Mouse (Mus musculus) MEL (cell line): ENCODE measurements around the gene Triobp. TPM values are rescaled to one million over a fixed set of nuclear protein-coding genes. Genes with fewer than 3 reads are reported as not detected.
A peak's percentile ranks its signal among the peaks of the same experiment; 100 is the strongest.

Source experiments
- DNase-seq: peaks from one replicate; pipeline ENCODE4 v3.0.0; 2011; ENCODE audit warnings: low read depth, low spot score
- H3K27ac ChIP-seq: 2 replicates; pipeline ENCODE4 v1.5.1; 2012; ENCODE audit warnings: low read depth, mild to moderate bottlenecking, control low read depth, low read length, moderate library complexity; ENCODE audit not compliant: control insufficient read depth
- H3K27me3 ChIP-seq, 2 experiments: fragments of 150-350 bp in 1 of 2; sonication (generic) in 1 of 2; 2 replicates each; pipeline ENCODE4 v1.6.1; 2012; ENCODE audit warnings: low read length in 2 of 2, mild to moderate bottlenecking in 2 of 2, improper control_type of control experiment in 1 of 2, moderate library complexity in 1 of 2; ENCODE audit not compliant: insufficient read depth in 2 of 2, control insufficient read depth in 1 of 2
- H3K36me3 ChIP-seq, 2 experiments: 2 replicates each; pipeline ENCODE4 v1.6.1; 2012 to 2014; ENCODE audit warnings: low read length in 2 of 2, improper control_type of control experiment in 1 of 2, inconsistent platforms in 1 of 2, mild to moderate bottlenecking in 1 of 2; ENCODE audit not compliant: insufficient read depth in 2 of 2, control insufficient read depth in 1 of 2
- H3K4me1 ChIP-seq, 2 experiments: fragments of 150-350 bp in 1 of 2; sonication (generic) in 1 of 2; 2 replicates each; pipeline ENCODE4 v1.6.1; 2012; ENCODE audit warnings: low read length in 2 of 2, improper control_type of control experiment in 1 of 2, mild to moderate bottlenecking in 1 of 2; ENCODE audit not compliant: insufficient read depth in 2 of 2, control insufficient read depth in 1 of 2
- H3K4me3 ChIP-seq, 2 experiments: fragments of 150-350 bp in 1 of 2; sonication (generic) in 1 of 2; 2 replicates each; pipeline ENCODE4 v1.5.1; 2012; ENCODE audit warnings: low read depth in 2 of 2, low read length in 2 of 2, mild to moderate bottlenecking in 2 of 2, moderate library complexity in 2 of 2, control low read depth in 1 of 2, improper control_type of control experiment in 1 of 2; ENCODE audit not compliant: control insufficient read depth in 1 of 2, insufficient read depth in 1 of 2
- H3K79me2 ChIP-seq: 2 replicates; pipeline ENCODE4 v1.6.1; 2012; ENCODE audit warnings: mild to moderate bottlenecking, low read length, moderate library complexity; ENCODE audit not compliant: control insufficient read depth, poor library complexity, insufficient read depth
- H3K9ac ChIP-seq: 2 replicates; pipeline ENCODE4 v1.6.1; 2012; ENCODE audit warnings: low read depth, mild to moderate bottlenecking, control low read depth, low read length, moderate library complexity; ENCODE audit not compliant: control insufficient read depth, poor library complexity, severe bottlenecking
- H3K9me3 ChIP-seq: fragments of 150-350 bp; sonication (generic); replicated peaks from 2 replicates; pipeline ENCODE4 v1.6.1; 2012; ENCODE audit warnings: mild to moderate bottlenecking, low read length, improper control_type of control experiment, moderate library complexity; ENCODE audit not compliant: insufficient read depth
- CHD1 ChIP-seq: IDR thresholded peaks from 2 replicates; pipeline ENCODE4 v1.6.1; 2012; ENCODE audit warnings: low read depth, mild to moderate bottlenecking, inconsistent platforms, low read length, improper control_type of control experiment
- CHD2 ChIP-seq: IDR thresholded peaks from 2 replicates; pipeline ENCODE4 v1.6.1; 2011; ENCODE audit warnings: low read length, improper control_type of control experiment
- GABPA ChIP-seq: IDR thresholded peaks from 2 replicates; pipeline ENCODE4 v1.6.1; 2012; ENCODE audit warnings: low read depth, mild to moderate bottlenecking, inconsistent platforms, low read length, improper control_type of control experiment, moderate library complexity
- GATA1 ChIP-seq: IDR thresholded peaks from 2 replicates; pipeline ENCODE4 v1.6.1; 2011; ENCODE audit warnings: low read depth, low read length, improper control_type of control experiment
- HCFC1 ChIP-seq: IDR thresholded peaks from 2 replicates; pipeline ENCODE4 v1.6.1; 2012; ENCODE audit warnings: low read depth, mild to moderate bottlenecking, inconsistent platforms, low read length, improper control_type of control experiment, moderate library complexity
- MAFK ChIP-seq: IDR thresholded peaks from 2 replicates; pipeline ENCODE4 v1.6.1; 2011; ENCODE audit warnings: low read depth, mild to moderate bottlenecking, low read length, improper control_type of control experiment, borderline replicate concordance
- MAX ChIP-seq: IDR thresholded peaks from 2 replicates; pipeline ENCODE4 v1.6.1; 2011; ENCODE audit warnings: low read length, improper control_type of control experiment
- MAZ ChIP-seq: IDR thresholded peaks from 2 replicates; pipeline ENCODE4 v1.6.1; 2012; ENCODE audit warnings: low read depth, mild to moderate bottlenecking, inconsistent platforms, low read length, improper control_type of control experiment
- MEF2A ChIP-seq: IDR thresholded peaks from 2 replicates; pipeline ENCODE4 v1.6.1; 2014; ENCODE audit warnings: low read depth, mild to moderate bottlenecking, inconsistent platforms, low read length, improper control_type of control experiment; ENCODE audit not compliant: poor library complexity, insufficient replicate concordance, severe bottlenecking; ENCODE audit errors: extremely low read depth
- MXI1 ChIP-seq: IDR thresholded peaks from 2 replicates; pipeline ENCODE4 v1.6.1; 2011; ENCODE audit warnings: mild to moderate bottlenecking, low read depth, low read length, improper control_type of control experiment
- MYC ChIP-seq: IDR thresholded peaks from 2 replicates; pipeline ENCODE4 v1.6.1; 2011; ENCODE audit warnings: low read depth, mild to moderate bottlenecking, low read length, improper control_type of control experiment, moderate library complexity
- NELFE ChIP-seq: IDR thresholded peaks from 2 replicates; pipeline ENCODE4 v1.6.1; 2011; ENCODE audit warnings: low read depth, low read length, improper control_type of control experiment
- POLR2A ChIP-seq, 2 experiments: IDR thresholded peaks; 2 replicates each; pipeline ENCODE4 v1.6.1; 2011 to 2012; ENCODE audit warnings: low read length in 2 of 2, mild to moderate bottlenecking in 2 of 2, control low read depth in 1 of 2, improper control_type of control experiment in 1 of 2, low read depth in 1 of 2, moderate library complexity in 1 of 2; ENCODE audit not compliant: control insufficient read depth in 1 of 2, insufficient read depth in 1 of 2, poor library complexity in 1 of 2
- POLR2AphosphoS2 ChIP-seq: IDR thresholded peaks from 2 replicates; pipeline ENCODE4 v1.6.1; 2011; ENCODE audit warnings: low read length, improper control_type of control experiment
- RAD21 ChIP-seq: IDR thresholded peaks from 2 replicates; pipeline ENCODE4 v1.6.1; 2011; ENCODE audit warnings: mild to moderate bottlenecking, low read depth, low read length, improper control_type of control experiment
- SIN3A ChIP-seq: IDR thresholded peaks from 2 replicates; pipeline ENCODE4 v1.6.1; 2012; ENCODE audit warnings: low read length, improper control_type of control experiment, inconsistent platforms
- SMC3 ChIP-seq: IDR thresholded peaks from 2 replicates; pipeline ENCODE4 v1.6.1; 2011; ENCODE audit warnings: low read depth, low read length, improper control_type of control experiment
- TBP ChIP-seq: IDR thresholded peaks from 2 replicates; pipeline ENCODE4 v1.8.0; 2011; ENCODE audit warnings: low read depth, low read length, improper control_type of control experiment
- TCF12 ChIP-seq: IDR thresholded peaks from 2 replicates; pipeline ENCODE4 v1.6.1; 2014; ENCODE audit warnings: low read depth, mild to moderate bottlenecking, inconsistent platforms, low read length, improper control_type of control experiment, moderate library complexity
- USF2 ChIP-seq, 2 experiments: IDR thresholded peaks; 2 replicates each; pipeline ENCODE4 v1.6.1; 2011 to 2012; ENCODE audit warnings: improper control_type of control experiment in 2 of 2, low read length in 2 of 2, borderline replicate concordance in 1 of 2, inconsistent platforms in 1 of 2, low read depth in 1 of 2, mild to moderate bottlenecking in 1 of 2; ENCODE audit not compliant: insufficient read depth in 1 of 2
- ZC3H11A ChIP-seq: IDR thresholded peaks from 2 replicates; pipeline ENCODE4 v1.6.1; 2012; ENCODE audit warnings: low read depth, mild to moderate bottlenecking, inconsistent platforms, low read length, improper control_type of control experiment
- ZKSCAN1 ChIP-seq: IDR thresholded peaks from 2 replicates; pipeline ENCODE4 v1.6.1; 2012; ENCODE audit warnings: low read depth, mild to moderate bottlenecking, inconsistent platforms, low read length, improper control_type of control experiment, moderate library complexity
- ZMIZ1 ChIP-seq: IDR thresholded peaks from 2 replicates; pipeline ENCODE4 v1.6.1; 2012; ENCODE audit warnings: low read depth, mild to moderate bottlenecking, inconsistent platforms, low read length, improper control_type of control experiment, moderate library complexity
- ZNF384 ChIP-seq: IDR thresholded peaks from 2 replicates; pipeline ENCODE4 v1.6.1; 2012; ENCODE audit warnings: low read depth, mild to moderate bottlenecking, inconsistent platforms, low read length, improper control_type of control experiment
- polyA plus RNA-seq, 2 experiments: library from polyadenylated mRNA; stranded (reverse) in 1 of 2; unstranded in 1 of 2; fragments of >175 nt in 1 of 2; fragments of >200 nt in 1 of 2; gene quantifications; 2 replicates each; pipeline versions ENCODE4 v1.2.1 to v1.2.4; 2012; ENCODE audit warnings: low replicate concordance in 2 of 2, low read depth in 1 of 2; ENCODE audit not compliant: insufficient read length in 2 of 2, insufficient read depth in 1 of 2, missing spikeins in 1 of 2
- total RNA-seq: library from RNA; depleted of rRNA; stranded (reverse); fragments of 300-350 nt; gene quantifications from 2 replicates; pipeline ENCODE4 v1.2.3, GENCODE M21; 2012

Triobp gene
- total and polyA plus RNA-seq, 3 experiments: 18.4 to 31.3 TPM; not detected in 1

- TF ChIP-seq POLR2A (IDR thresholded peaks at IDR 0.05; ENCODE audit: control insufficient read depth in 1 of 2, insufficient read depth in 1 of 2, low read depth in 1 of 2, low read length in 2 of 2, poor library complexity in 1 of 2): peak; percentile 56 to 100; a peak in 3 of 4 replicates
- no peak for TF ChIP-seq GATA1
- TF ChIP-seq ZKSCAN1: no peak
- TF ChIP-seq GABPA: no peak
- no peak for TF ChIP-seq SMC3
- TF ChIP-seq MAX: no peak
- no peak; the same call in none of the 2 replicates for TF ChIP-seq SIN3A
- no peak for TF ChIP-seq MEF2A
- TF ChIP-seq MXI1: peak; percentile 30; the same call in 1 of the 2 replicates
- peak; percentile 80 for TF ChIP-seq MAZ
- TF ChIP-seq ZC3H11A: no peak
- no peak for TF ChIP-seq RAD21
- TF ChIP-seq POLR2AphosphoS2: peak; percentile 77
- TF ChIP-seq TBP: peak; percentile 98
- peak; percentile 57 for TF ChIP-seq HCFC1
- no peak for TF ChIP-seq USF2 (IDR thresholded peaks at IDR 0.05; ENCODE audit: borderline replicate concordance in 1 of 2, insufficient read depth in 1 of 2, low read depth in 1 of 2, low read length in 2 of 2)
- no peak for TF ChIP-seq MAFK
- no peak for TF ChIP-seq CHD2
- no peak for TF ChIP-seq MYC
- peak; percentile 98 for TF ChIP-seq NELFE
- TF ChIP-seq ZNF384: no peak
- no peak for TF ChIP-seq TCF12
Observed at GRCm38 (mm10) chr15:78926021-78926919, 21.3 kb upstream of the Triobp start, which contains the start of gene Lgals1 (continued).

- peak overlapping the region; percentile 68 to 75 for H3K4me3 ChIP-seq
- H3K9me3 ChIP-seq: no peaks in the 10 kb centered on the region
- H3K27ac ChIP-seq: peak overlapping the region; percentile 87
- peaks cover 0 to 28% of the 10 kb centered on the region in 2 experiments; a peak in 2 of 4 replicates for H3K36me3 ChIP-seq
- H3K4me1 ChIP-seq: peaks cover 3 to 40% of the 10 kb centered on the region in 2 experiments; a peak in 3 of 4 replicates
- peaks cover 10% of the 10 kb centered on the region for H3K79me2 ChIP-seq
- TF ChIP-seq MXI1: peak; percentile 3; the same call in 1 of the 2 replicates
- TF ChIP-seq MAFK: no peak
- TF ChIP-seq MAX: 0 out of 2 replicates have a peak, but pooled peaks have one; percentile 28
- no peak for TF ChIP-seq GATA1
- TF ChIP-seq CHD1: peak; percentile 84; the same call in 1 of the 2 replicates
- no peak for TF ChIP-seq GABPA
- no peak; the same call in 1 of the 2 replicates for TF ChIP-seq ZMIZ1
- TF ChIP-seq, all 39 proteins: peak for 3
- DNase-seq: peak; percentile 68
- Histone ChIP-seq H3K9ac (peak overlapping the region; percentile 74), H3K27me3 (no peaks in the 10 kb centered on the region)
Observed at GRCm38 (mm10) chr15:78927021-78927787, 20.3 kb upstream of the Triobp start.
